Mouse (Mus musculus) limb, embryonic 10.5 days (tissue): ENCODE measurements around the gene Cdhr2. TPM values are rescaled to one million over a fixed set of nuclear protein-coding genes. Genes with fewer than 3 reads are reported as not detected.

Experiments used
- DNase-seq: peaks from one replicate; pipeline ENCODE4 v3.0.0-alpha.2; 2017; ENCODE audit warnings: low spot score
- H3K27ac ChIP-seq: fragments of 300-500 bp; sonication (generic); 2 replicates; pipeline ENCODE4 v1.5.1; 2016; ENCODE audit warnings: mild to moderate bottlenecking
- H3K27me3 ChIP-seq: fragments of 300-500 bp; sonication (generic); 2 replicates; pipeline ENCODE4 v1.6.1; 2016; ENCODE audit warnings: low read depth, mild to moderate bottlenecking; ENCODE audit not compliant: poor library complexity, severe bottlenecking
- H3K36me3 ChIP-seq: fragments of 300-500 bp; sonication (generic); 2 replicates; pipeline ENCODE4 v1.6.1; 2016; ENCODE audit warnings: mild to moderate bottlenecking, moderate library complexity
- H3K4me1 ChIP-seq: fragments of 300-500 bp; sonication (generic); 2 replicates; pipeline ENCODE4 v1.6.1; 2016
- H3K4me3 ChIP-seq: fragments of 300-500 bp; sonication (generic); 2 replicates; pipeline ENCODE4 v1.5.1; 2016; ENCODE audit warnings: mild to moderate bottlenecking, moderate library complexity
- H3K9me3 ChIP-seq: fragments of 300-500 bp; sonication (generic); replicated peaks from 2 replicates; pipeline ENCODE4 v1.6.1; 2016; ENCODE audit warnings: mild to moderate bottlenecking
- WGBS: fragments of 180-500 bp; shearing (Covaris S2); methylation state at CpG from one replicate; pipeline ENCODE4 v1.1.7; 2016; 5-methylcytosine and 5-hydroxymethylcytosine counted together
- polyA plus RNA-seq: library from polyadenylated mRNA; unstranded; fragments of >200 nt; fragmentation: Nextera tagmentation; extraction: Ambion mirVana; gene quantifications from 2 replicates; pipeline ENCODE4 v1.2.1, GENCODE M21; 2016

Cdhr2 gene
- polyA plus RNA-seq, 1 experiment from 2014 or later: not detected

DNA sequence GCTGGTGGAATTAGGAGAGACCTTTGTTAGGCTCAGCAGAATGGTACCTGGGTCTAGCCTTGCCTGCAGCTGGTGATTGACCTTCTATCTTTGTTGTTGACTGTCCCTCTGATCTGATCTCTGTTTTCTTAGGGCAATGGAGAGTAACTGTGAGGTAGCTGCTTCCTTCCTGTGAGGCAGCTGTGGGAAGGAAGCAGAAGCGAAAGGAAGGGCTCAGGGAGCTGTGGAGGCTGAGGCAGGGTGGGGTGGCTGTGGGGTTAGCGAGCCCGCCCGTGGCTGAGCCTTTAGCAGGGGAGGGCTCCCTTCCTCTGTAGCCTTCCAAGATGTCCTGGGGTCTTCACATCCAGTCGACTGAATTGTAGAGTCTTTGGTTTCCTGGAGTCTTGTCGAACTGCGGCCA lies 1.2 kb downstream of the Cdhr2 start:
- no peaks in the 10 kb centered on the region for H3K9me3 ChIP-seq
- 72% methylated on average over 7 of the region's 7 CpGs for WGBS
- H3K36me3 ChIP-seq: no peaks in the 10 kb centered on the region
- no peak for DNase-seq
- no peak overlapping the region for H3K27ac ChIP-seq
- H3K4me1 ChIP-seq: no peaks in the 10 kb centered on the region
- H3K27me3 ChIP-seq: no peaks in the 10 kb centered on the region
- no peak overlapping the region for H3K4me3 ChIP-seq

DNA sequence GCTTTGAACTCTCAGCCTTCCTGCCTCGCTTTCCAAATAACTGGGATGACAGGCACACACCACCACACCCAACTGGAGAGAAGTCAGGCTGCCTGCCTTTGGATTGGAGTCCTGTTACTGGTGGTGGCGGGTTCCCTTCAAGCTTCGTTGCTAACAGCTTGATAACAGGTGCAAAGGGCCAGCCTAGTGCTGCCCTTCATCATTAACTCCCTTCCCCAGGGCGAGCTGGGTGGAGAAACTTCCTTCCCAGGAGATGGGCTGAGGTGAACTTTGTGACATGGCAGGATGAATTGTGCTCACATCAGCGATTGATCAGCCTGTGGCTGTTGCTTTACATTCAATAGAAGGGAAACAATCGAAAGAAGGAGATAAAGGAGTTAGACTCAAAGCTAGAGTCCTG lies 3.6 kb downstream of the Cdhr2 start:
- DNase-seq: no peak
- Histone ChIP-seq H3K27me3 (no peaks in the 10 kb centered on the region), H3K9me3 (no peaks in the 10 kb centered on the region), H3K4me3 (no peak overlapping the region), H3K27ac (no peak overlapping the region), H3K36me3 (no peaks in the 10 kb centered on the region), H3K4me1 (no peaks in the 10 kb centered on the region)
- 52% methylated on average over 6 of the region's 6 CpGs for WGBS

DNA sequence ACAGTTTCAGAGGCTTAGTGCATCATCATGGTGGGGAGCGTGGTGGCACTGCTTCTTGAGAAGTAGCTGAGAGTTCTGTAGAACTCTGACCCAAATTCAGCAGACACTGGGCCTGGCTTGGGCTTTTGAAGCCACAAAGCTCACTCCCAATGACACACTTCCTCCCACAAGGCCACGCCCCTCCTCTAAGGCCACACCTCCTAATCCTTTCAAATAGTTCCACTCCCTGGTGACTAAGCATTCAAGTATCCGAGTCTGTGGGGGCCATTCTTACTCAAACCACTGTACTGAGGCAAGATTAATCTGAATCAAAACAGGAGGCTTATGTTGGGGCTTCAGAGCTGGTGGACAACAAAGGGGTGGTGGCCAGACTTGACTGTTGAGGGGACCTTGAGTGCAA lies 9.6 kb downstream of the Cdhr2 start:
- Histone ChIP-seq H3K9me3 (no peaks in the 10 kb centered on the region), H3K36me3 (no peaks in the 10 kb centered on the region), H3K27me3 (no peaks in the 10 kb centered on the region), H3K27ac (no peak overlapping the region), H3K4me3 (no peak overlapping the region), H3K4me1 (no peaks in the 10 kb centered on the region)
- DNase-seq: no peak
- WGBS: 85% methylated on average over 3 of the region's 3 CpGs

DNA sequence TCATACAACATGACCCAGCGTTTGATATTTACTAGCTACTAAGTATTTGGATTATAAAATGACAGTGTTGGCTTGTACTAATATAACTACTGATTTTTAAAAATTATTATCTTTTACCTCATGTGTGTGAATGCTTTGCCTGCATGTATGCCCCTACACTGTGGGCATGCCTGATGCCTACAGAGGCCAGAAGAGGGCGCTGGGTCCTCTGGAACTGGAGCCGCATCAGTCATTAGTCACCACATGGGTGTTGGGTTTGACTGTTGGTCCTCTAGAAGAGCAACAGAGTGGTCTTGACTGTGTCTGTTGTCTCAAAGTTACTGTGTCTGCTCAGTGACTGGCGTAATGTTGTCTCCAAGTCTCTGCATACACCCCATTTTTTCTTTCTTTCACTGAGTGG lies 13.1 kb downstream of the Cdhr2 start:
- Histone ChIP-seq H3K27ac (no peak overlapping the region), H3K27me3 (no peaks in the 10 kb centered on the region), H3K9me3 (no peaks in the 10 kb centered on the region), H3K36me3 (no peaks in the 10 kb centered on the region), H3K4me3 (no peak overlapping the region), H3K4me1 (no peaks in the 10 kb centered on the region)
- WGBS: 42% methylated on average over 4 of the region's 4 CpGs
- no peak for DNase-seq

DNA sequence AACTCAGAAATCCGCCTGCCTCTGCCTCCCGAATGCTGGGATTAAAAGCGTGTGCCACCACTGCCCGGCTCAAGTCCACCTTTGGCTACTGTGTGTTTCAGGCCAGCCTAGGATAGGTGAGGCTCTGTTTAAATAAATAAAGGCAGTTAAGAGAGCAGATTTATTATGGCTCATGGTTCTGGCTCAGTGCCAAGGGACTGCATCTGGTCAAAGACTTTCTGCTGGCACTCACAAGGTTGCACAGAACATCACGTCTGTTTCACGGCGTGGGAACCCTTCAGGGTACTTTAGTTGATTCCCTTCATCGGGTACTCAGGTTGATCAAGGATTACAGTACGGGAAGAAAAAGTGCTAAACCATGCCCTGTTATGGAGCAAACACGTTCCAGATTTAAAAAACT lies 13.7 kb downstream of the Cdhr2 start:
- Histone ChIP-seq H3K9me3 (no peaks in the 10 kb centered on the region), H3K27me3 (no peaks in the 10 kb centered on the region), H3K27ac (no peak overlapping the region), H3K4me3 (no peak overlapping the region), H3K36me3 (no peaks in the 10 kb centered on the region), H3K4me1 (no peaks in the 10 kb centered on the region)
- no peak for DNase-seq
- WGBS: 86% methylated on average over 10 of the region's 10 CpGs

DNA sequence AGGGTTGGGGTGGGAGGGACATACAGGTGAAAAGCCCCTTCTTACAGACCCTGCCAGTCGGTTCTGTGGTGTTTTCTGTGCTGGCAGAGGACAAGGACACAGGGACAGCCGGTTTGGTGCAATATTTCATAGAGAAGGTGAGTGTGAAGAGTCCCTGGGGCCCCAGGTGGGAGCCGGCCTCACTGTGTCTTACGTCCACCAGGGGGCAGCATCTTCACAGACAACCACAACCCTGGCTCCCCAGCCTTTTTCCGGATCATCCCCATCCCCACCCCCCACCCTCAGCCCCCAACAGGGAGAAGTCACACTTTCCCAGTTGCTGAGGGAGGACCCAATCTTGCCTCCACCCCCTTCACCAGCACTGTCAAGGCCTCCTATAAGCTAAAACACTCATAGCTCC lies 15.7 kb downstream of the Cdhr2 start:
- no peak overlapping the region for H3K27ac ChIP-seq
- no peaks in the 10 kb centered on the region for H3K9me3 ChIP-seq
- H3K4me3 ChIP-seq: no peak overlapping the region
- no peaks in the 10 kb centered on the region for H3K4me1 ChIP-seq
- whole genome bisulfite sequencing: 3% methylated on average over 5 of the region's 5 CpGs
- no peaks in the 10 kb centered on the region for H3K36me3 ChIP-seq
- H3K27me3 ChIP-seq: no peaks in the 10 kb centered on the region
- peak; percentile 75 for DNase-seq

DNA sequence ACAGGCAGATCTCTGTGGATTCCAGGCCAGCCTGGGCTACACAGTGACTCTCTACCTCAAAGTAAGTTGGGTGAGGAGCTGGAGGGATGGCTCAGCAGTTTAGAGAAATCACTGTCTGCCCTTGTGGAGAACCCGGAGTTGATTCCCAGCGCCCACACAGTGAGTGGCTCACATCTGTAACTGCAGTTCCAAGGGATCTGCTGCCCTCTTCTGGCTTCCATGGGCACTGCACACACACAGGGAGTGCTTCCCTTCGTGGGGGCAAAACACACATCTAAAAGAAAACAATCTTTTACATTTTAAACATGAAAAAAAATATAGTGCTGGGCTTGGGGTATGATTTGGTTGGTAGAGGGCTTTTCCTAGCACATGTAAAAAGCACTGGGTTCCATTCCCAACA lies 21.9 kb downstream of the Cdhr2 start:
- no peaks in the 10 kb centered on the region for H3K4me1 ChIP-seq
- H3K27me3 ChIP-seq: no peaks in the 10 kb centered on the region
- DNase-seq: no peak
- no peaks in the 10 kb centered on the region for H3K36me3 ChIP-seq
- H3K27ac ChIP-seq: no peak overlapping the region
- H3K4me3 ChIP-seq: no peak overlapping the region
- no peaks in the 10 kb centered on the region for H3K9me3 ChIP-seq
- WGBS: 93% methylated on average over 3 of the region's 3 CpGs

DNA sequence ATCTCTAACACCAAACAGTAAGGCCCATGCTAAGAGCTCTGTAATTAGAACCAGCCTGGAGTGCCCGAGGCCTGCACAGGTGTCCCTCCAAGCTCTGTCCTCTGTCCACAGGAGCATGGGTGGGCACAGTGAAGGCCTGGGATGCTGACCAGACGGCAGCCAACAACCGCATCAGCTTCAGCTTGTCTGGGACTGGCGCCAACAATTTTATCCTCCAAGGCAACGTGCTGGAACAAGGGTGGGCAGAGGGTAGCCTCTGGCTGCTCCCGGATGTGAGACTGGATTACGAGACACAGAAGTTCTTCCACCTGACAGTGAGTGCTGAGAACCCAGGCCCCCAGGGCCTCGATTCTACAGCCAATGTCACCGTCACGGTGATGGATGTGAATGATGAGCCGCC lies 24.9 kb downstream of the Cdhr2 start:
- no peak overlapping the region for H3K4me3 ChIP-seq
- DNase-seq: no peak
- 78% methylated on average over 11 of the region's 11 CpGs for WGBS
- no peaks in the 10 kb centered on the region for H3K27me3 ChIP-seq
- H3K27ac ChIP-seq: no peak overlapping the region
- H3K36me3 ChIP-seq: no peaks in the 10 kb centered on the region
- no peaks in the 10 kb centered on the region for H3K4me1 ChIP-seq
- H3K9me3 ChIP-seq: no peaks in the 10 kb centered on the region

DNA sequence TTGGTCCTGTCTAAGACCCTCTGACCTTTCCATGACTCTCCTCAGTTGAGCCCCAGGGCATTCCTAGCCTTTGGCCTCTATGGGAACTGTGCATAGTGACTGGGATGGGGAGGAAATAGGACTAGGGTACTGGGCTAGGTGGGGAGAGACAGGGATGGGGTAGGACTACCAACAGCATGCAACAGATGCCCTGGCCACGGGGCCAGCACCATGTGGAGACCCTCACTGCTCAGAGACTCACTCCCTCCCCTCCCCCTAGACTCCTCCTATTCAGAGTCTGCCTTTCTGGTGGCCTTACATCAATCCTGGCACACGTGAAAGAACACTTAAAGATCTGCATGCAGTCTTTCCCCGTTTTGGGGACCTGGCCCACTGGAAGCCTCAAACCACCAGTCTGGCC lies 35.7 kb downstream of the Cdhr2 start:
- no peaks in the 10 kb centered on the region for H3K36me3 ChIP-seq
- WGBS: 24% methylated on average over 3 of the region's 3 CpGs
- H3K4me1 ChIP-seq: peaks cover 17% of the 10 kb centered on the region
- H3K27ac ChIP-seq: no peak overlapping the region
- H3K27me3 ChIP-seq: peaks cover 81% of the 10 kb centered on the region
- no peaks in the 10 kb centered on the region for H3K9me3 ChIP-seq
- no peak for DNase-seq
- peak overlapping the region; percentile 50; the same call in 1 of the 2 replicates for H3K4me3 ChIP-seq

DNA sequence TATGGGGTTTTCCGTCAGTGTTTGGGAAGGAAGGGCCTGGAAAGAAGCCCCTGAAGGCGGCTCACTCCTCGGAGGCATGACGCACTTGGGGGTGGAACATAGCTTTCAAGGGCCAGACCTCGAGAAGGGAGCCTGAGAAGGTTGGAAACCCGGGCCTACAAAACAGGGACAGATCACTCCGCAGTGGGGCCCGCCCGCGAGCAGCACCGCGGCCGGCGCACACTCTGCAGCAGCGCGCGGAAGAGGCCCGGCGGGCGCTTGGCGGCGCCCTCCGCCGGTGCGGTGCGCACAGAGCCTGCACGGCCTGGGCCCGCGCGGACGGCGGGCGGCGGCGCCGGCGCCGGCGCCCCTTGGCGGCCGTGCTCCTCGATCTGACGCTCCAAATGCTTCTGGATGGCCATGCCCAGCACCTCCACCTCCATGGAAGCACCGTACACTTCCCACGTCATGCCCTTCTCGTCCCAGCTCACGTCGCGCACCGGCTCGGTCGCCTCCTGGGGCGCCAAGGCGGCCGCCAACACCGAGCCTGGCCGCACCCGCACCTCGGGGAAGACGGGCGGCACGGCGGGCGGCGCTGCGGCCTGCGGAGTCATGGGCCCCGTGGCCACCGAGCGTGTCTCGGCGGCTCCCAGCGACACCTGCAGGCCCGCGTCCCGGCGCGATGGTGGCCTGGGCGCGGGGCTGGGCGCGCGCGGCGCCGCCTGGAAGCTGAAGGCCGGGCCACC lies 36.4 kb downstream of the Cdhr2 start:
- H3K4me1 ChIP-seq: peaks cover 17% of the 10 kb centered on the region
- peak overlapping the region; percentile 50 for H3K4me3 ChIP-seq
- DNase-seq: peak; percentile 63
- no peaks in the 10 kb centered on the region for H3K9me3 ChIP-seq
- 2% methylated on average over 87 of the region's 87 CpGs for WGBS
- H3K27me3 ChIP-seq: peaks cover 87% of the 10 kb centered on the region
- no peaks in the 10 kb centered on the region for H3K36me3 ChIP-seq
- no peak overlapping the region for H3K27ac ChIP-seq

DNA sequence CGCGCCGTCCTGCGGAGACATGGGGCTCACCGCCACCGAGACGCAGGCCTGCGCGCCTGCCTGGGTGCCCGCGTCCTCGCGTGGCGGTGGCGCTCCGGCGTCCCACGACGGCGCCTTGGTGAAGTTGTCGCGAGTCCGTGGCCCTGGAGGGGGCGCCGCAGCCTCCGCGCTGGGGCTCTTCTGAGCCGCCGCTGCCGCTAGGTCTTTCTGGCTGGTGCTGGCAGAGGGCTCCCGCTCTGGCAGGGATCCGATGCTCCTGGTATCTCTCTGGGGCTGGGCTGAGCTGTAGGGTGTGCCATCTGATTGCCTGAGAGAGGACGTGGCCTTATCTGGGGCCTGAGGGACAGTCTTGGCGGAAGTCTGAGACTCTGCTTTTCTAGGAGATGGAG lies 36.9 kb downstream of the Cdhr2 start:
- Histone ChIP-seq H3K27ac (no peak overlapping the region), H3K4me3 (peak overlapping the region; percentile 50), H3K4me1 (peaks cover 17% of the 10 kb centered on the region), H3K27me3 (peaks cover 90% of the 10 kb centered on the region), H3K9me3 (no peaks in the 10 kb centered on the region), H3K36me3 (no peaks in the 10 kb centered on the region)
- DNase-seq: no peak
- WGBS: 5% methylated on average over 34 of the region's 34 CpGs

DNA sequence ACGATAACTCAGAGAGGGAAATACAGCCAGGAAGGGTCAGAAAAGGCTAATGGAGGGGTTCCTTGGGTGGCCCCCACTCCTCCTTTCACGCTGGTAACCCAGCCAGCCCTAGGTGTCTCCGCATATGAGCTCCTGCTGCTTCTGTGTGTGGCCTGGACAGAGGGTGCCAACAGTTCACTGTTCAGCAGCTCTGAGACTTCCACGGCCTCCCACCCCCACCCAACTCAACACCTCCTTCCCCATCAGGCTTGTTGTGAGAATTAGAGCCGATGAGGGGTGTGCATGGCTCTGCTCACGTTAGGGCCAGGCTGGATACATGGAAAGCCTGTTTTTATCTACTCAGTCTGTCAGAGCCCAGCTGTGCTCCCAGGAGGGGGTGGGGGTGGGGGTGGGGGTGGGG lies 44.8 kb downstream of the Cdhr2 start:
- H3K27me3 ChIP-seq: peaks cover 75% of the 10 kb centered on the region
- WGBS: 46% methylated on average over 6 of the region's 6 CpGs

DNA sequence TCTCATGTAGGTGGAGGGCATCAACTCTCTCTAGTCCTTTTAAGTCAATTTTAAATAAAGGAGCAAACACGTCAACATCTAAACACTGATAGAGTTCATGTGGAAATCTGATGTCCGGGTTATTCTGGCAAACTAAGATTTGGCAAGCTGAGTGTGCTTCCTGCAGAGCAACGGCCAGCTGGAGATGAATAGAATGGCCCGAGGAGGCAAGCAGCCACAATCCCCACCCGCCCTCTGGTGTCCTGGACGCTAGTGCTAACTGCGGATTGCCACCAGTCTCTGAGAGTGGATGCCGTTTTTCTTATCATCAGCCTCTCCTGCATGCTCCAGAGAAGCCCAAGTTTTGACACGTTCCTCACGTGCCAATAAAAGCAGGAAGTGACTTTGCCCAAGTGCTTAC lies 45.6 kb downstream of the Cdhr2 start:
- Histone ChIP-seq H3K27ac (no peak overlapping the region), H3K27me3 (peaks cover 71% of the 10 kb centered on the region), H3K36me3 (no peaks in the 10 kb centered on the region), H3K4me3 (no peak overlapping the region), H3K4me1 (peaks cover 20% of the 10 kb centered on the region), H3K9me3 (no peaks in the 10 kb centered on the region)
- 63% methylated on average over 10 of the region's 10 CpGs for WGBS
- no peak for DNase-seq

More for the DNA sequence above, 44.8 kb downstream of the Cdhr2 start:
- Histone ChIP-seq H3K9me3 (no peaks in the 10 kb centered on the region), H3K27ac (no peak overlapping the region), H3K4me1 (peaks cover 20% of the 10 kb centered on the region), H3K36me3 (no peaks in the 10 kb centered on the region), H3K4me3 (no peak overlapping the region)
- DNase-seq: no peak

DNA sequence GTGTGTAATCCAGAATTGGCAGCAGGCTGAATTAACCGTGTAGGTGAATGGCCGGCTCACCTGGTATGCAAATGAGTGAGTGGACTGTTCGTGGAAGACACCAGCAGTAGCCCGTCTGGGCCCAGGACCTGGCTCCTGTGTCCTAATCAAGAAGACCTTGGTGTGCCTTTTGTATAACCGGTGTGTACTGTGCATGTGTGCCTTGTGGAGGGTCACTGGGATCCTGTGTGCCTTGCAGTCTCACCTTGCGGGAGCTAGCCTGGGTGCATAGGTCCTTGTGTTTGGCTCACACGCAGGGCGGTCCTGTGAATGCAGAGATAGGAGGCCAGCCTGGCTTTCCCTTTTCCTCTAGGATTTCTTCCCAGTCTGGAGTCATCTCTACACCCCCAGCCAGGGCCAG lies 46.9 kb downstream of the Cdhr2 start:
- H3K27me3 ChIP-seq: peaks cover 71% of the 10 kb centered on the region
- no peaks in the 10 kb centered on the region for H3K9me3 ChIP-seq
- no peak for DNase-seq
- H3K4me1 ChIP-seq: peaks cover 20% of the 10 kb centered on the region
- 85% methylated on average over 8 of the region's 8 CpGs for WGBS
- no peak overlapping the region for H3K4me3 ChIP-seq
- no peaks in the 10 kb centered on the region for H3K36me3 ChIP-seq
- no peak overlapping the region for H3K27ac ChIP-seq
